Mouse (Mus musculus) T-helper 2 cell (primary cell): ENCODE results near the gene Spata20.

ENCODE experiments used
- in situ Hi-C: fragments of 300-600 bp; cut with MboI, MseI; formaldehyde crosslinking; loops from one replicate; pipeline ENCODE4 v1.15.1; 2025; ENCODE audit warnings: high pct_unique_total_duplicates

Spata20 gene

GRCm38 (mm10) chr11:94483436-94483835 lies 2.5 kb downstream of the Spata20 start:
- in situ Hi-C loops = no loop called here

- in situ Hi-C loops = no loop called here
These were observed 3.2 kb downstream of the Spata20 start for GRCm38 (mm10) chr11:94482738-94483137.

GRCm38 (mm10) chr11:94481963-94482362 lies 4.0 kb downstream of the Spata20 start:
- in situ Hi-C loops = no loop called here

GRCm38 (mm10) chr11:94480382-94480781 lies 5.6 kb downstream of the Spata20 start:
- in situ Hi-C loops = no loop called here

- in situ Hi-C loops = no loop called here
These were observed 8.3 kb downstream of the Spata20 start for GRCm38 (mm10) chr11:94477651-94478050.

GRCm38 (mm10) chr11:94475722-94476121 lies 10.3 kb downstream of the Spata20 start:
- in situ Hi-C loops = no loop called here

- in situ Hi-C loops = no loop called here
These were observed 11.5 kb downstream of the Spata20 start for GRCm38 (mm10) chr11:94474544-94474910.

GRCm38 (mm10) chr11:94473707-94474543 lies 12.1 kb downstream of the Spata20 start, which contains the start of gene Cacna1g:
TSS of gene Cacna1g (minus strand) at chr11:94474198.
- in situ Hi-C loops = no loop called here

GRCm38 (mm10) chr11:94472916-94473706 lies 12.9 kb downstream of the Spata20 start:
- in situ Hi-C loops = no loop called here

GRCm38 (mm10) chr11:94472585-94472915 lies 13.4 kb downstream of the Spata20 start:
- in situ Hi-C loops = no loop called here

- in situ Hi-C loops = no loop called here
These were observed 14.0 kb downstream of the Spata20 start for GRCm38 (mm10) chr11:94471740-94472584.

GRCm38 (mm10) chr11:94470391-94470790 lies 15.6 kb downstream of the Spata20 start:
- in situ Hi-C loops = no loop called here

GRCm38 (mm10) chr11:94469136-94470064 lies 16.6 kb downstream of the Spata20 start:
- in situ Hi-C loops = no loop called here

- in situ Hi-C loops = no loop called here
These were observed 17.4 kb downstream of the Spata20 start for GRCm38 (mm10) chr11:94468582-94469064.

- in situ Hi-C loops = no loop called here
These were observed 19.6 kb downstream of the Spata20 start for GRCm38 (mm10) chr11:94466333-94466855.

- in situ Hi-C loops = no loop called here
These were observed 21.8 kb downstream of the Spata20 start for GRCm38 (mm10) chr11:94464170-94464569.

GRCm38 (mm10) chr11:94461856-94462255 lies 24.1 kb downstream of the Spata20 start:
- in situ Hi-C loops = no loop called here

GRCm38 (mm10) chr11:94457001-94457400 lies 29.0 kb downstream of the Spata20 start:
- in situ Hi-C loops = no loop called here

GRCm38 (mm10) chr11:94456347-94456746 lies 29.6 kb downstream of the Spata20 start:
- in situ Hi-C loops = no loop called here

- in situ Hi-C loops = no loop called here
These were observed 30.7 kb downstream of the Spata20 start for GRCm38 (mm10) chr11:94455161-94455820.
